Mouse (Mus musculus) hindbrain, embryonic 12.5 days (tissue): Measurements from ENCODE around the gene Fam131a. TPM values are rescaled to one million over a fixed set of nuclear protein-coding genes. Genes with fewer than 3 reads are reported as not detected.
"Not testable (repeated sequence)": the region's sequence is repeated elsewhere in the genome, so short reads cannot be mapped to it uniquely, and the experiment has no call there.

Experiments
- ATAC-seq: fragments of 200-750 bp; cut with Nextera tagmentation; 2 replicates; pipeline ENCODE4 v1.8.0; 2017; ENCODE audit warnings: moderate TSS enrichment; ENCODE audit not compliant: low FRiP score
- H3K27ac ChIP-seq: fragments of 300-500 bp; sonication (generic); 2 replicates; pipeline ENCODE4 v1.5.1; 2016; ENCODE audit warnings: mild to moderate bottlenecking
- H3K27me3 ChIP-seq: fragments of 300-500 bp; sonication (generic); 2 replicates; pipeline ENCODE4 v1.6.1; 2016; ENCODE audit warnings: mild to moderate bottlenecking
- H3K36me3 ChIP-seq: fragments of 300-500 bp; sonication (generic); 2 replicates; pipeline ENCODE4 v1.6.1; 2016; ENCODE audit warnings: mild to moderate bottlenecking
- H3K4me1 ChIP-seq: fragments of 300-500 bp; sonication (generic); 2 replicates; pipeline ENCODE4 v1.6.1; 2016
- H3K4me2 ChIP-seq: fragments of 300-500 bp; sonication (generic); replicated peaks from 2 replicates; pipeline ENCODE4 v1.6.1; 2016; ENCODE audit warnings: mild to moderate bottlenecking
- H3K4me3 ChIP-seq: fragments of 300-500 bp; sonication (generic); 2 replicates; pipeline ENCODE4 v1.5.1; 2016; ENCODE audit warnings: mild to moderate bottlenecking
- H3K9ac ChIP-seq: fragments of 300-500 bp; sonication (generic); 2 replicates; pipeline ENCODE4 v1.6.1; 2016; ENCODE audit warnings: mild to moderate bottlenecking, moderate library complexity
- H3K9me3 ChIP-seq: fragments of 300-500 bp; sonication (generic); replicated peaks from 2 replicates; pipeline ENCODE4 v1.6.1; 2016; ENCODE audit warnings: mild to moderate bottlenecking
- WGBS: fragments of 180-500 bp; shearing (Covaris S2); methylation state at CpG from one replicate; pipeline ENCODE4 v1.1.7; 2016; 5-methylcytosine and 5-hydroxymethylcytosine counted together
- polyA plus RNA-seq: library from polyadenylated mRNA; unstranded; fragments of >200 nt; fragmentation: Nextera tagmentation; extraction: Ambion mirVana; gene quantifications from 2 replicates; pipeline ENCODE4 v1.2.1, GENCODE M21; 2016

Gene Fam131a
- polyA plus RNA-seq: 19.4 and 19.8 TPM in 2 replicates

DNA sequence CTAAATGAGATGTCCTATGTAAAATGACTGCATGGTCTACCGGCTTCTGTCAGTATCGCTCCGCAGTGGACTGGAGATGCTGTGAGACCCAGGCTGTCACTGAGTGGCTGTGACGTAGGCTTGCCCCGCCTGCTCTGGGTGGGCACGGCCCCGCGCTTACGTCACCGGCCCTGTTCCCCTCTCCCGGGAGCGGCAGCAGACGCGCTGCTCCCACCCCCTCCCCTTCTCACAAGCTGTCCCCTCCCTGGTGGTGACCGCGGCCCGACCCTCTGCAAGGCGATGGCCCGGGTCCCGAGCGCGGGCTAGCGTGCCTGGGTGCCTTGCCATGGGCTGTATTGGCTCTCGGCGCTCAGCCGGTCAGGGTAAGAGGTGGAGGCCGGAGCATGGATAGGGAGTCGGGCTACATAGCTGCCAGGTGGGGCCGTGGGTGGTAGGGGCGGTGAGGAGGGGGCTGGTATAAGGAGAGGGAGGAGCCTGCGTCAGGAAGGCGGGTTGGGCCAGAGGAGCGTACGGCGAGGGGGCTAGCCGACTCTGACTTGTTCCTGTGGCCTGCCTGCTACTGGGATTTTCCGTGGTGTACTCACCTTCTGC is at the start of gene Fam131a:
Gene Fam131a, plus strand, starts transcription at position 131 of the 591 bp plus-strand sequence.
- peaks cover 42% of the 10 kb centered on the region for H3K4me1 ChIP-seq
- peak; percentile 95 for ATAC-seq
- under 1% methylated on average over 36 of the region's 37 CpGs for WGBS

GRCm38 (mm10) chr16:20643911-20644310 is 49.1 kb upstream of the Fam131a start:
- no peaks in the 10 kb centered on the region for H3K9me3 ChIP-seq
- 91% methylated on average over 7 of the region's 7 CpGs for WGBS
- no peak for ATAC-seq

More for the DNA sequence above, at the start of gene Fam131a:
- H3K27ac ChIP-seq: peak within 1 kb of the TSS; percentile 94
- H3K36me3 ChIP-seq: peaks cover 37% of the 10 kb centered on the region
- H3K9ac ChIP-seq: peak within 1 kb of the TSS; percentile 67
- peak within 1 kb of the TSS; percentile 77 for H3K4me2 ChIP-seq
- H3K27me3 ChIP-seq: no peaks in the 10 kb centered on the region
- H3K4me3 ChIP-seq: peak within 1 kb of the TSS; percentile 61
- no peaks in the 10 kb centered on the region for H3K9me3 ChIP-seq

DNA sequence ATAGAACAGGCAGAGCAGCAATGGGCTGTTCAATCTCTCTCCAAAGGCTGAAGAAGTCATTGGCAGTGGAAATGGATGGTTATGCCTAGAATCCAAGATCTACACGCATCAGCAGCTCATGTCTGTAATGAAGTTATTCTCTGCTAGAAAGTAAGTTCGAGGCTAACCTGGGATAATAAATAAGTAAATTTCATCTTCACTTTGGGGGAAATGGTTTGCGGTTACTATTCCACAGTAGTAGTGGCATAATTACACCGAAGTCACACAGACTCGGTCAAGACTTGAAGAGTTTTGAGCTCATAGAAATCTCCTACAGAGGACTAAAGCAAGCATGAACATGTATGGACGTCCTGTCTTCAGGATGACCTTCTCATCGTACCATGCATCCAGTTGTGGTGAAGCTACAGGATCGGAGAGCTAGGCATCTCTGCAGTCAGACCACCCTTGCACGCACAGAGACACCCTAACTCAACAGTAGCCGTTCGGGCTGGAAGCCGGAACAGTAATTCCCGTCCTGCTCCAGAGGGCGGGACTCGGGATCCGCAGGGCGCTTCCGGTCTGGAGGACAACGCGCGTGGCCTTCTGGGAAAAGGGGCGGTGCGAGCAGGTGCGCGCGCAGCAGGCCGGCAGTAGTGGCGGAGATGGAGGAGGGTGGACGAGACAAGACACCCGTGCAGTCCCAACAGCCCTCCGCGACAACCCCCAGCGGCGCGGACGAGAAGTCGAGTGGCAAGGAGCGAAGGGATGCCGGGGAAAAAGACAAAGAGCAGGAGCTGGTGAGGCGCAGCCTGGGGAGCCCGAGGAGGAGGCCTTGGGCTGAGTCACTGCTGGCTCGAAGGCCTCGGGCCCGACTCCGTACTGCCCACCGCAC is 41.7 kb upstream of the Fam131a start, which contains the start of gene Psmd2:
Gene Psmd2, plus strand, starts transcription at position 577 of the 871 bp plus-strand sequence.
- H3K27ac ChIP-seq: peak within 1 kb of the TSS; percentile 78
- no peaks in the 10 kb centered on the region for H3K9me3 ChIP-seq
- peak within 1 kb of the TSS; percentile 94 for H3K4me2 ChIP-seq
- peak within 1 kb of the TSS; percentile 87 for H3K4me3 ChIP-seq
- peak within 1 kb of the TSS; percentile 91 for H3K9ac ChIP-seq
- no peaks in the 10 kb centered on the region for H3K27me3 ChIP-seq
- peaks cover 17% of the 10 kb centered on the region for H3K4me1 ChIP-seq
- 1% methylated on average over 46 of the region's 46 CpGs for WGBS
- H3K36me3 ChIP-seq: peaks cover 22% of the 10 kb centered on the region
- peak; percentile 96 for ATAC-seq

More at GRCm38 (mm10) chr16:20643911-20644310, 49.1 kb upstream of the Fam131a start:
- H3K4me1 ChIP-seq: no peaks in the 10 kb centered on the region
- H3K4me2 ChIP-seq: no peak overlapping the region
- no peaks in the 10 kb centered on the region for H3K36me3 ChIP-seq
- H3K27me3 ChIP-seq: no peaks in the 10 kb centered on the region
- no peak overlapping the region for H3K4me3 ChIP-seq
- H3K9ac ChIP-seq: no peak overlapping the region
- H3K27ac ChIP-seq: no peak overlapping the region

DNA sequence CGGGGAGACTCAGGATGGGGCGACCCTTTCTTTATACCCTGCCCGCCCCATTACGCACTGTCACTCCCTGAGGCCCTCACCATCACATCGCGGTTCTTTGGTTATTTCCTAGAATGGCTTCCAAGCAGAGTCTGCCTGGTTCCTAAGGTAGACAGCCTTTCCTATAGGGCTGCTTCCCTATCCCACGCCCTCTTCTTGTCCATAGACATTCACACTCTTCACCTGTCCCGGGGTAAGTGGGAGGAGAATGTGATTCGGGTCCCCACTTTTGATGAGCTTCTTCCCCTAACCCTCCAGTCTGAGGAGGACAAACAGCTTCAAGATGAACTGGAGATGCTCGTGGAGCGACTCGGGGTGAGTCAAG is 41.1 kb upstream of the Fam131a start:
- Histone ChIP-seq H3K27ac (peak overlapping the region; percentile 78), H3K9me3 (no peaks in the 10 kb centered on the region), H3K4me2 (peak overlapping the region; percentile 94), H3K36me3 (peaks cover 28% of the 10 kb centered on the region), H3K9ac (peak overlapping the region; percentile 91), H3K27me3 (no peaks in the 10 kb centered on the region), H3K4me1 (peaks cover 17% of the 10 kb centered on the region), H3K4me3 (peak overlapping the region; percentile 87)
- 10% methylated on average over 12 of the region's 12 CpGs for WGBS
- no peak for ATAC-seq

GRCm38 (mm10) chr16:20653315-20653714 is 39.7 kb upstream of the Fam131a start:
- H3K4me1 ChIP-seq: peaks cover 17% of the 10 kb centered on the region
- no peaks in the 10 kb centered on the region for H3K9me3 ChIP-seq
- no peak overlapping the region for H3K9ac ChIP-seq
- no peak overlapping the region for H3K4me3 ChIP-seq
- H3K36me3 ChIP-seq: peaks cover 42% of the 10 kb centered on the region
- 57% methylated on average over 2 of the region's 2 CpGs for WGBS
- H3K27me3 ChIP-seq: no peaks in the 10 kb centered on the region
- ATAC-seq: no peak
- H3K27ac ChIP-seq: no peak overlapping the region
- H3K4me2 ChIP-seq: no peak overlapping the region

DNA sequence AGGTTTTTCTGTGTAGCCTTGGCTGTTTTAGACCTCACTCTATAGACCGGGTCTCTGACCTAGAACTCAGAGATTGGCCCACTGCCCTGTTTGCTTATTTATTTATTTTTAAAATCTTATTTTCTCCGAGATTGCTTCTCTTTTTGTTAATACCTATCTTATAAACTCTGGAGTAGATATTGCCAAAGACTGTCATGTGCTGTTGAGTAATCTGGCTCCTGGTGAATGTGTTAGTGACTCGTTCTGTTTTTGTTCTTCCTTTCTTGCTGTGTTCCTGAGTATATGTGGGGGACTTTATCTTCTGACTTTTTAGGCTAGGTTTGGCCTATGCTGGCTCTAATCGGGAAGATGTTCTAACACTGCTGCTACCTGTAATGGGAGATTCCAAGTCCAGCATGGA is 35.4 kb upstream of the Fam131a start:
- Histone ChIP-seq H3K4me3 (no peak overlapping the region), H3K9me3 (no peaks in the 10 kb centered on the region), H3K4me1 (peaks cover 6% of the 10 kb centered on the region), H3K9ac (no peak overlapping the region), H3K36me3 (peaks cover 85% of the 10 kb centered on the region), H3K4me2 (no peak overlapping the region), H3K27ac (no peak overlapping the region), H3K27me3 (no peaks in the 10 kb centered on the region)
- WGBS: 91% methylated on average over 4 of the region's 4 CpGs
- ATAC-seq: no peak

DNA sequence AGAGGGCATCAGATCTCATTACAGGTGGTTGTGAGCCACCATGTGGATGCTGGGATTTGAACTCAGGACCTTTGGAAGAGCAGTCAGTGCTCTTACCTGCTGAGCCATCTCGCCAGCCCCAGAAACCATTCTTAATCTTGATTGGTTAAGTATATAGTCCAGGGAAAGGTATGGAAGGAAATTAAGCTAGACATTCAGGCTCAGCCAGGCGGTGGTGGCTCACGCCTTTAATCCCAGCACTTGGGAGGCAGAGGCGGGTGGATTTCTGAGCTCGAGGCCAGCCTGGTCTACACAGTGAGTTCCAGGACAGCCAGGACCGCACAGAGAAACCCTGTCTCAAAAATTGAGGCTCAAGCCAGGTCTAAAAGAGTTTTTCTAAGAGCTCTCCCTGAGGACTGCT is 25.0 kb upstream of the Fam131a start, which contains the start of gene Eif4g1:
Gene Eif4g1, plus strand, starts transcription at position 301 of the 400 bp plus-strand sequence.
- not testable (repeated sequence) for H3K27ac ChIP-seq, H3K4me3 ChIP-seq, H3K9me3 ChIP-seq, H3K27me3 ChIP-seq, H3K4me2 ChIP-seq, H3K4me1 ChIP-seq, H3K9ac ChIP-seq, ATAC-seq
- 96% methylated on average over 2 of the region's 6 CpGs for WGBS
- peaks cover 21% of the 10 kb centered on the region for H3K36me3 ChIP-seq

- Histone ChIP-seq H3K27me3 (no peaks in the 10 kb centered on the region), H3K4me2 (no peak overlapping the region), H3K4me1 (peaks cover 19% of the 10 kb centered on the region), H3K36me3 (peaks cover 9% of the 10 kb centered on the region), H3K4me3 (no peak overlapping the region), H3K9ac (no peak overlapping the region), H3K9me3 (no peaks in the 10 kb centered on the region), H3K27ac (no peak overlapping the region)
- WGBS: 87% methylated on average over 3 of the region's 3 CpGs
- ATAC-seq: no peak
Observed at GRCm38 (mm10) chr16:20670291-20670690, 22.8 kb upstream of the Fam131a start.

DNA sequence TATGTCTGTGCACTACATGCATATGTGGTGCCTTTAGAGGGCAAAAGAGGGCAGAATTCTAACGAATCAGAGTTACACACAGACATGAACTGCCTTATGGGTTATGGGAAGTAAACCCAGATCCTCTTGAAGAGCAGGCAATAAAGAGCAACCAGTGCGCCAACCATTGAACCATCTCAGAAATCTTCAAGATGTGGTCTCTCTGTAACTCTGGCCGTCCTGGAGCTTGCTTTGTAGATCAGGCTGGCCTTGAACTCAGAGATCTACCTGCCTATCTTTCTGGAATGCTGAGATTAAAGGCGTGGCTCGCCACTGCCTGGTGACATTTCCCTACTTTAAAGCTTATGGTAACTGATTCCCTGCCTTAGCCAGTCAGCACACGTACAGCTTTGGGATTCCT is 21.2 kb upstream of the Fam131a start:
- ATAC-seq: no peak
- Histone ChIP-seq H3K4me2 (peak overlapping the region; percentile 98), H3K4me3 (peak overlapping the region; percentile 86; the same call in 1 of the 2 replicates), H3K27me3 (no peaks in the 10 kb centered on the region), H3K36me3 (peaks cover 17% of the 10 kb centered on the region), H3K9ac (no peak overlapping the region), H3K9me3 (no peaks in the 10 kb centered on the region), H3K27ac (no peak overlapping the region), H3K4me1 (peaks cover 19% of the 10 kb centered on the region)
- 26% methylated on average over 6 of the region's 6 CpGs for WGBS

DNA sequence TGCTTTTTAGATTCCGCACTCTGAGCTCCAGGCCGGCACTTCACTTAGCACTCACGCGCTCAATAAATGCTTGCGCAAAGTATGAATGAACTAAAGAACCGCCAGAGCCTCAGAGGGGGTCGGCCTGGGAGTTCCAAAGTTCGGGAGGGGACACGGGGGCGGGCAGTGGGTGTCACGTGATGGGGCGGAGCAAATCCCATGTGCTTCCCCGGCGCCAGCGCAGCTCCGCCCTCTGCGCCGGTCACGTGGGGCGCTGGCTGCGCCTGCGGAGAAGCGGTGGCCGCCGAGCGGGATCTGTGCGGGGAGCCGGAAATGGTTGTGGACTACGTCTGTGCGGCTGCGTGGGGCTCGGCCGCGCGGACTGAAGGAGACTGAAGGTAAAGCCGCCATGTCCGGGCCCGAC is 20.5 kb upstream of the Fam131a start:
- peak overlapping the region; percentile 99 for H3K9ac ChIP-seq
- 0% methylated on average over 36 of the region's 38 CpGs for WGBS
- peak overlapping the region; percentile 86 for H3K4me3 ChIP-seq
- peaks cover 23% of the 10 kb centered on the region for H3K36me3 ChIP-seq
- H3K27ac ChIP-seq: peak overlapping the region; percentile 97
- ATAC-seq: peak; percentile 96
- H3K27me3 ChIP-seq: no peaks in the 10 kb centered on the region
- no peaks in the 10 kb centered on the region for H3K9me3 ChIP-seq
- H3K4me1 ChIP-seq: peaks cover 19% of the 10 kb centered on the region
- H3K4me2 ChIP-seq: peak overlapping the region; percentile 98

DNA sequence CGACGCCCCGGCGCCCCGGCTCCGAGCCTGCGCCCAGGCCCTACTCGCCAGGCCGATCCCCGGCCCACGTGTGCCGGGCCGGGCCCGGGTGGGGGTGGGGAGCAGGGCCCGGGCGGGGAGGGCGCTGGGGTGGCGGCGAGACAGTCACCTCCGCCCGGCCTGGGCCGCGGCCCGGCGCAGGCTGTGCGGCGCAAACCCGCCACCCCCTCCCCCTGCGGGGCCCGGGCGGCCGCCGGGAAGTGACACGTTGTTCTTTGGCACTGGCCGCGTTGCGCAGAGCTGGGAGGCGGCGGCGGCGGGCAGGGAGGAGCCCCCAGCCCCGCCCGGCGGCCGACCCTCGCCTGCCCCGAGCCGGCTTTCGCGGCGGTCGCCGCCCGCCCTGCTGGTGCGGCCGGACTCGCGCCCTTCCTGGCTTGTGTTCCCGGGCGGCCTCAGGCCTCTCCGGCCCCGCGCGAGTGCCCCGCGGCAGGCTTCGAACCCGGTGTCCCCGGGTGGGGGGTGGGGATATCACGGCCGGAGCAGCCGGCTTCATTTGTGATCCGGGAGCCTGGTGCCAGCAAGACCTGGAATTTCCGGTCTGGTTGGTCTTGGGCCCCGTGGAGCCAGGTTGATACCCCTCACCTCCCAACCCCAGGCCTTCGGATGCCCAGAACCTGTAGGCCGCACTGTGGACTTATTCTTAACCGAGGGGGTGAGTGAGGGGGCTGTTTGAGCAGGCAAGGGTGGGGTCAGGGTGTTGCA is 19.9 kb upstream of the Fam131a start:
- H3K4me2 ChIP-seq: peak overlapping the region; percentile 98
- peak overlapping the region; percentile 97 for H3K27ac ChIP-seq
- peak overlapping the region; percentile 99 for H3K9ac ChIP-seq
- H3K27me3 ChIP-seq: no peaks in the 10 kb centered on the region
- peak overlapping the region; percentile 86 for H3K4me3 ChIP-seq
- H3K36me3 ChIP-seq: peaks cover 29% of the 10 kb centered on the region
- H3K9me3 ChIP-seq: no peaks in the 10 kb centered on the region
- ATAC-seq: peak; percentile 88
- WGBS: under 1% methylated on average over 42 of the region's 78 CpGs
- H3K4me1 ChIP-seq: peaks cover 19% of the 10 kb centered on the region
